Mouse (Mus musculus) liver, embryonic 14.5 days (tissue): ENCODE data around the gene Llph.

Experiments
- CTCF ChIP-seq: IDR thresholded peaks from 2 replicates; pipeline ENCODE4 v1.5.1; 2016; ENCODE audit warnings: antibody characterized with exemption, low read depth, control low read depth
- EP300 ChIP-seq: IDR thresholded peaks from 2 replicates; pipeline ENCODE4 v1.6.1; 2016; ENCODE audit warnings: antibody characterized with exemption, low read depth

DNA sequence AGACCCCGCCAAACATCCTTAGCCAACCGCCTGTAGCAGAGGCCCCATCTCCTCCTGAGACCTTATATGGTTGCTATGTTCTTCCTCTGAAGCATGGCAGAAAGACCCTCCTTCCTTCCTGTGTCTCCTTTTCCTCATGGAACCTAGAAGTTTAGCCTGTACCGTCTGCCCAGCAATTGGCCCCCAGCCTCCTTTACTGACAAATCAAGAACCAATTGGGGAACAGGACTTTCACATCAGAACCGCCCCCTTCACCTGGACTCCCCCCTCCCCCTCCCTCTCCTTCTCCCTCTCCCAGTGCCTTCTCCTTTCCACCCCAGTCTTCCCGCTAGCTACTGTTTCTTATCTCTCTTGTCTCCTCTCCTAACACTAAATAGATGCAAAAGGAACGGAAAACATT, 12.6 kb downstream of the Llph start:
- TF ChIP-seq EP300 = no peak
- no peak for TF ChIP-seq CTCF
